Mouse (Mus musculus): Measurements from ENCODE around the gene Prkab1.
A peak's percentile ranks its signal among the peaks of the same experiment; 100 is the strongest.

Gene Prkab1

GRCm38 (mm10) chr5:116017391-116017790 is 6.9 kb downstream of the Prkab1 start:
- no peak for DNase-seq

- no peak for DNase-seq
These were observed 7.8 kb downstream of the Prkab1 start for GRCm38 (mm10) chr5:116016542-116016941.

GRCm38 (mm10) chr5:116014237-116014636 is 10.1 kb downstream of the Prkab1 start:
- DNase-seq, result no peak

- DNase-seq, result no peak
These were observed 10.5 kb downstream of the Prkab1 start for GRCm38 (mm10) chr5:116013821-116014220.

- DNase-seq, result no peak
These were observed 11.8 kb downstream of the Prkab1 start for GRCm38 (mm10) chr5:116012503-116012902.

GRCm38 (mm10) chr5:116011700-116012099 is 12.6 kb downstream of the Prkab1 start:
- no peak for DNase-seq

- no peak for DNase-seq
These were observed 14.3 kb downstream of the Prkab1 start for GRCm38 (mm10) chr5:116009884-116010627.

- no peak for DNase-seq
These were observed 15.0 kb downstream of the Prkab1 start for GRCm38 (mm10) chr5:116009091-116009851.

- DNase-seq, result no peak
These were observed 16.6 kb downstream of the Prkab1 start for GRCm38 (mm10) chr5:116007723-116008122.

GRCm38 (mm10) chr5:116006324-116007099 is 17.8 kb downstream of the Prkab1 start:
- peak in 1 of 2 experiments; percentile 12 for DNase-seq

- DNase-seq, result no peak
These were observed 20.0 kb downstream of the Prkab1 start for GRCm38 (mm10) chr5:116004271-116004670.

GRCm38 (mm10) chr5:116003825-116004224 is 20.5 kb downstream of the Prkab1 start:
- no peak for DNase-seq

GRCm38 (mm10) chr5:116003154-116003553 is 21.2 kb downstream of the Prkab1 start:
- no peak for DNase-seq

- no peak for DNase-seq
These were observed 26.9 kb downstream of the Prkab1 start for GRCm38 (mm10) chr5:115997376-115997775.

- no peak for DNase-seq
These were observed 30.2 kb downstream of the Prkab1 start for GRCm38 (mm10) chr5:115994101-115994500.

GRCm38 (mm10) chr5:115991717-115992116 is 32.6 kb downstream of the Prkab1 start:
- no peak for DNase-seq

- DNase-seq, result no peak
These were observed 37.0 kb downstream of the Prkab1 start for GRCm38 (mm10) chr5:115987284-115987683.

GRCm38 (mm10) chr5:115985101-115985500 is 39.2 kb downstream of the Prkab1 start:
- DNase-seq, result no peak

- DNase-seq, result no peak
These were observed 39.9 kb downstream of the Prkab1 start for GRCm38 (mm10) chr5:115984392-115984791.

GRCm38 (mm10) chr5:115982671-115983373 is 41.5 kb downstream of the Prkab1 start:
- no peak for DNase-seq

- no peak for DNase-seq
These were observed 43.8 kb downstream of the Prkab1 start for GRCm38 (mm10) chr5:115980537-115980936.

- peak; percentile 14 to 22 for DNase-seq
These were observed 45.1 kb downstream of the Prkab1 start for GRCm38 (mm10) chr5:115979134-115979696.
